Mouse (Mus musculus) lung, adult 18-20 months (tissue): ENCODE measurements around the gene Boll.
"Not testable (repeated sequence)": the region's sequence is repeated elsewhere in the genome, so short reads cannot be mapped to it uniquely, and the experiment has no call there.

Experiments used
- DNase-seq, 2 experiments: peaks; one replicate each; pipeline ENCODE4 v3.0.0; 2022; ENCODE audit warnings: mixed read lengths in 2 of 2

The Boll gene

DNA sequence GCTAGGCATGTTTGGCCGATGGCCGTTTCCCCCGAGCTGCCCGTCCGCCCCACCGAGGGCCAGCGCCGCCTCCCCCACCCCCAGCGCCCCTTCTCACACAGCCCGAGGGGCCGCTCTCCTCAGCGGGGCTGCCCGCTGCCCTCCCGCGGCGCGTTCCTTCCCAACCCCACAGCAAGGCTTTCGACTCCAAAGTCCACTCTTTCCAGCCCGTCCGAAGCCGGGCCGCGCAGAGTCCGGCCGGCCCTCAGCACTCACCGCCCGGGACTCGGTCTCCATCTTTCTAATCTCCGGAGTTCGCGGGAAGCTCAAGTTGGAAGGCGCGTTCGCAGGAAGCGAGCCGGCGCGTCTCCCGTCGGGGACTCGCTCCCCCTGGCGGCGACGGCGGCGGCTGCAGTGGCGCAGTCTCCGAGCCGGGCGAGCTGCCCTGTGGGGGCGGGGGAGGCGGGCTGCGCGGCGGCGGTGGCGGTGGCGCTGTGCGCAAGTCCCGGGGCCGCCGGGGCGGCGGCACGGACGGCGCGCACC, at the start of gene Boll:
TSS of gene Boll (minus strand) at position 426 of the 522 bp plus-strand sequence.
- DNase-seq = peak; percentile 56 to 64

DNA sequence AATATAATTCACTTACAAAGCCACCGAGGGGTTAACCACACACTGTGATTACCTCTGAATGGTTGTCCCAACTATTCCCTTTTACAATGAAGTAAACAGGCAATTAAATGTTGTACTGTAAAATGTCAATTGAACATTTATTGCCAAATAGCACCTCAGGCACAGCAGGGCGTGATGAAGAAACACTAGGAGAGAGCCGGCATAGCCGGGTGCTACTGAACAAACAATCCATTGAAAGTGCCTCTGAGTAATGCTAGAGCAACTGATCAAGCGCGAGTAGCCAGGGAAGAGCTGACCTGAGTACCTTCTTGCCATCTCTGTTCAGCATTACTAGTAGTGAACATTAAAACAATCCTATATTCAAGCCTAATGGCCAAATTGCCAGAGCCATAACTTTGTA, 49.3 kb upstream of the Boll start:
- no peak for DNase-seq

DNA sequence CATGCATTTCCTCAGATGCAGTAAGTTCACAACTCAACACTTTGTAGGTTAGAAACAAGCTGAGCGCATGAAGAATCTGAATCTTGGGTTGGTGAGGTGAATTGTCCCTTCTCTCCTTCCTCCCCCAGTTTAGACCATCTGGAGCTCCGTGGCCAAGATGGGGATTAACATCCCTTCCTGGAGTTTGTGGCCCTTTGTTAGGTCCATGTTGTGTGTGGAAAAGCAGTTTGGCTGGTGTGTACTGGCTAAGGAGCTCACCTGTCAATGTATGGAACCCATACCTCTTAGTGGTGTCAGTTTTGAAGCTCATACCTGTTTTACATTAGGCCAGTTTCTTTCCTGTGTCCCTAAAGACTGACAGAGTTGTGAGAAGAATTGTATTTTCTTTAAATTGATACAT, 47.8 kb upstream of the Boll start:
- DNase-seq = no peak

DNA sequence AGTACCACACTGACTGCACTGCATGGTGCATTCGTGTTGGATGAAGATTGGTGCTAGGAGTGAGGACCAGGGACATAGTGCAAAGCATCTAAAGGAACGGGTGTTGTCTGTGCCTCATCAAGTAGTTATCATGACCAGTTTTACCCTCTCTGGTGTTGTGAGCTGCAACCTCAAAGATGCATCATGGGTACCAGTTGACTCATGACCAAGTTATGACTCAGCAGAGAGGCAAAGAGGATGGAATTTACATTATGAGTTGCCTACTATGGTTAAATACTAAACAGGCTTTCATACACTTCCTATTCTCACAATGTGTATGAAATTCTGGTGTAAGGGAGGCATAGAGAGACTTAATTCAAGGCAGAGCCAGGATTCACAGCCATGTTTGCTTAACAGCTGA, 47.4 kb upstream of the Boll start:
- DNase-seq = no peak

DNA sequence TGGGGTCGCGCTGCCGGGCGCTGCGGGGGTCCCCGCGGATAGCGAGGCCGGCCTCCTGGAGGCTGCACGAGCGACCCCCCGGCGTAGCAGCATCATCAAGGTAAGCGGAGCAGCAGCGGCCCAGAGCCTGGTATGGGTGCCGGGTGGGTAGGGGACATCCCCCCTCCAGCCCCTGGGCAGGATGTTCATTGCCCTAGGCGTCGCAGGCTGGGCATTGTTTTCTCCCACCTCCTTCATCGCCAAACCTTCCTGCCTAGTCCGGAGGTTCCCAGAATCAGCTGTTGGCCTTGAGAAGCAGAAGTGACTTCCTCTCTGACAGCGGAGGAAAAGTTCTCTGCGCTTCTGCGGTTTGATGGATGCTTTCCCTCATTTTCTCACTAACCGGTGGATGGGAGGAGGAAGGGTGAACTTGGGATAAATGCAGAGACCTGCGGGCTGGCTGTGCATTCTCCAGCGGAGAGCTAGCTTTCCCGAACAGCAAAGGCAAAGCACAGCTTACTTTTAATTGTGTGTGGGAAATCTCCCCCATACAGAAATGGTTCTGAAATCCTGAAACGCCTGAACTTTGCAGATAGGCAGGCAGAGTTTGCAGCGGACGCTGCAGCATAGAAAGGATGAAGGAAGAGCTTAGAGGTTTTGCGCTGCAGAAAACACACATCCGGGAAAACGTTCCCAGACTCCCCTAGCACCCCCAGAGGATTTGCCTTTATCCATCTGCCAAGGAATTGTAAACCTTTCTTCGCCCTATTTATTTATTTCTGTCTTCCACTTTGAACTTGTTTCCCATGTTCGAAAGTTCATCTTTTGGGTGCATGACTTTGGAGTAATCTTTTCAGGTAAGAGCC, 43.5 kb upstream of the Boll start:
- DNase-seq = peak in 1 of 2 experiments; percentile 7

DNA sequence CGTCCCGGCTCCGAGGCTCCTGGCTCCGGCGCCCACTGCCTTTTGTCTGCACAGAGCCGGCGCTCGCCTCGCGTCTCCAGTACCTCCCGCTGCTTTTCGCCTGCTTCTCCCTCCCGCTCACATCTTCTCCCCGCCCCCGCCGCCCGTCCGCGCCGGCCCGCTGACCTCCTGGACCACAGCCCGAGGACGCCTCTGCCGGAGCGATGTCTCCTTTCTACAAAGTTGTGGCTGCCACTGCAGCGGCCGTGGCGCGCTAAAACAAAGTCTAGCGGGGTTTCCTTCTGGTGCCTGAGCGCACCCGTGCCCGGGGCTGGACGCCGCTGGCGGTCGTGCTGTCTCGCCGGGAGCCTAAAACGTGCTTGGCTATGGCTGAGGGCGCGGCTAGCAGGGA, 42.7 kb upstream of the Boll start:
- DNase-seq = peak; percentile 58 to 70

DNA sequence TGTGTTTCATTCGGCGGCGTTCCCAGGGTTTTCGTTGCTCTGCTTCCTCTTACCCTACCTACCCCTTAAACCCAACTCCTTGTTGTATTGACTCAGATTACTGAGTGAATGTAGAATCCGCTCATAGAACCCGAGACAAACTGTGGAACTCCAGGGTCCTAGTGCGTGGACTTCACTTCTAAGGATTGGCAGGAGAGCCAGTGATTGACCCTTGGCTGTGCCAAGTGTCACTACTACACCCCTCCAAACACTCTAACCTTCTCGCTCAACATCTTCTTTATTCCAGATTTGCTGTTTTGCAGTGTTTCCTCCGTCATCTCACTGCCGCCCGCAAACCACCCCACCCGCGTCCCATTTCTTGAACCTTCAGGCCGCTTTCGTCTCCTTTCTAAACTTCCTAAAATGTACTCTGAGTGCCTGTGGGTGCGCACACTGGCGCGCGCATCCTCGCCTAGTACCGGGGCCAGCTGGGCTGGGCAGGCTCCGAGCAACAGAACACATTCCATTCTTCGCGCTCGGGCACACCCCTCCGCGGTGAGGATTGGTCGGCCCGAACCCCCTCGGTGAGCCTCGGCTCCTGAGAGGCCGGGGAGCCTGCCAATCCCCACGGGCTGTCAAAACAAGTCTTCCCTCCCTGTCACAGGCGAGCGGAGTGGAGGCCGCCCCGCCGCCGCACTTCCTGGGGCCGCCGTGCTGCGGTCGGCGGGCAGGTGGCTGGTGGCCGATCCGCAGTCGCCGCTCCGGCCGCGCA, 42.2 kb upstream of the Boll start, which contains the start of gene Plcl1:
TSS of gene Plcl1 (plus strand) at position 650 of the 751 bp plus-strand sequence.
- peak; percentile 96 to 97 for DNase-seq

DNA sequence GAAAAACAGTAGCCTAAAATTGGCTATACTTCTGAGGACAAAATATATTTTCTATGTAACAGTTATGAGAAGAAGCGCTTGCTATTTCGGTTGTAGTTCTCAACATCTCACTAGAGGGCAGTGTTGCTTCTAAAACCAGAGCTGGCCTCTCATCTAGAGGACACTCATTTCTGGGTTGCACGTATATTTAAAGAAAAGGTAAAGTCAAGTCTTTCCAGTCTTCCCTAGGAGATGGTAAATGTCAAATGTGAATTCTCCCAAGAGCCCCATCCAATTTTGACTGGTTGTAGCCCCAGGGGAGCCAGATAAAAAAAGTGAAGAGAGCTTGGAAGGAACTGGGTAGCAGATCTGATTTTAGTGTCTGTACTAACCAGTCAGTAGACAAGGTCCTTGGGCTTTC, 41.2 kb upstream of the Boll start:
- DNase-seq = peak; percentile 14 to 57

DNA sequence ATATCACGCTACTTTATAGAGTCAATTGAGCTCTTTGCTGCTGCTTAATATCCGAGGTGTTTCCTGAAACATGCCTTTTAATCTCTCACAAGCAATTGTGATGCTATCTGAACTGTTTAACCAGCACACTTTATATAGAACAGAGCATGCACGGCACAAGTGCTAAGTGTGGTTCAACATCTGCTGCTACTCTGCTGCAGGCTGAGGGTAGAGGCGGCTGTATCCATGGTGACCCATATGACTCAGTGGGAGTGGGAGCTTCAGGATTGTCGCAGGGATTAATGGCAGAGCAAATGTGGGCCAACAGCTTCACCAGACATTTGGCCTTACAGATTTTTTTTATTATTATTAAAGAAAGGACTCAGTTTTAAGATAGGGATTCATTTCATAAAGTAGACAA, 36.6 kb upstream of the Boll start:
- no peak for DNase-seq

DNA sequence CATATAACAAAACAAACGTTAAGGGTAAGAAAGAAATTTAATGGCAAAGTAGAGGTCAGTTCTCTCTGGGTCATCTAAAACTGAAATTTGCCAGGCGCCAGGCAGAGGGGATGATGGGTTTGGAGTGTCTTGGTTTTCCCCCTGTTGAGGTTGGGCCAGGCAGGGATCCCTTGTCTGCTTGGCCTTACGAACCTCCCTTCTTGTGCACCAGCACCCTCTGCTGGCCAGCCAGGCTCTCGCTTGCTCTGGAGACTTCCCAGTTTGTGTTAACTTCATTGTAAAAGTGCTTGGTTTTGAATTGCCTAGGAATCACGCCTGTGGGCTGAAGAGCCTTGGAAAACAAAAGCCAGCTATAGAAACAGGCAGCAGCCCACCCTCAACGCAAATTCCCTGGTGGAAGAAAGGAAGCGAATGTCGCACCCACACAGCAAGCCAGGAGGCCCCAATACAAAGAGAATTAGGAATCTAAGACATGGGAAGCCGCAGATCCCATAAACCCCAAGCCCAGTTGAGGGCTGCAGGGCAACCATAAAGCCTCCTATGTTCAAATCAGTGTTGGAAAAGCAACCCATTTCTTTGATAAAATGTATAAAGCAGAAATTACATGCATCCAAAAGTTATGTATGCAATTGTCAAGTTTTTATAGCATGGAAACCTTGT, 20.0 kb upstream of the Boll start:
- DNase-seq = peak; percentile 67 to 75

DNA sequence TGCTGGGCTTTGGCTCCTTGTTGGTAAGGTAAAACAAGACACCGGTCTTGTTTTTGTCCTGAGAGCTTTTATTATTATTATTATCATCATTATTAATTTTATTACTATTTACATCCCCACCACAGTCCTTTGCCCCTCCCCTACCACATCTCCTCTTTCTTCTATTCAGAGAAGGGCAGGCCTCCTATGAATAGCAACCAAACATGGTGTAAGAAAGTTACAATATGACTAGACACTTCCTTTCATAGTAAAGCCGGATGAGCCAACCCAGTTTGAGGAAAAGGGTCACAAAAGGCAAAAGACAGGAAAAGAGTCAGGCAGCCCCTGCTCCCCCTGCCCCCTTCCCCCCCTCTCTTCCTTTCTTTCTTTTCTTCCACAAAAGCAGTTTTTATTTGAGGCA, 17.3 kb upstream of the Boll start:
- DNase-seq = no peak

DNA sequence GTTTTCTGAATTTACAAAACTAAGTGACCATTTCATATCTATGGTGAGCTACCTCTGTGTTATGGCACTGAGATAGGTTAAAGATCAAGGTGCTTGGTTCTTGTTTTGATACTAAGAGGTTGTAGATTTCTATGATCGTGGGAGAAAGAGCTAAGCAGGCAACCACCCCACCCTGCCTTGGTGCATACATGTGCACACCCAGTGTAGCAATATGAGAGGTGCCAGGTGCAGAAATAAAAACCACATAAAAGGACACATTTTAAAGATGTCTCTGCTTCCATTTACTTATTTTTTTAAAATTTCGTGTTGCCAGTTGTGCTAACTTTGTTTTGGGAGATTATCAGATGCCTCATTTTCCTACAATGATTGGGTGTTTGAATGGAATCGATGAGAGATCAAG, 9.4 kb upstream of the Boll start:
- DNase-seq = no peak

DNA sequence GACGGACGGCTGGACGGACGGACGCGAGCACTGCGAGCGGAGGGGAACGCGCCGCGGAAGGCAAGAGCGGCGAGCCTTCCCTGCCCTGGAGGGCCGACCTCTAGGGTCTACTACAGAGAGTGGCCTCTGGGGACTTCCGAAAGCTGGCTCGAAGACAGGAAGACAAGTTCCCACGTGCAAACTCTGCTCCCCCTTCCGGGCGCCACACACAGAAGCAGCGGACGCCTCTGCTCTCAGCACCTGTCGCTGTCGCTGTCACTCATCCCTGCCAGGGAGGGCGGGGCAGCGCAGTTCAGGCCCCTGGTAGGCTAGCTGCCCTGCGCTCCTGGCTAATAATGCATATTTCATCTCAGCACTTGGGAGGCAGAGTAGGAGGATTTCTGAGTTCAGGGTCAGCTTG, 317 bp upstream of the Boll start:
- peak; percentile 52 to 56 for DNase-seq

DNA sequence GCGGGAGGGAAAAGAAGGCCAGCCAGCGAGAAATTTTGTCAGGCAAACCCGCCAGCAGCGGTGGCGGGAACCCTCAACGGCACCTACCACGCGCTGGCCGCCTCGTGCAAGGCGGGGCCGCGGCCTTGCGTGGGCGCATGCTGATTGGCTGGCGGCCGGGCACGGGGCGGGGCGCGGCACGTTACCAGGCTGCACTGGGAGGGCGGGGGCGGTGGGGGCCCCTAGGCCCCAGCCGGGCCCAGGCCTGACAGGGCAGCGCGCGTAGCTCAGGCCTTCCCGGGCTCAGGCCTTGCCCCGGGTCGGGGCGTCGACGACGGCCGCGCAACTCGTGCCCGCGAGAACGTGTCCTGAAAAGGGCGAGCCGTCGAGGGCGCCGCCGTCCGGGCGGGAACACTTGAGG, 635 bp downstream of the Boll start:
- DNase-seq = no peak

DNA sequence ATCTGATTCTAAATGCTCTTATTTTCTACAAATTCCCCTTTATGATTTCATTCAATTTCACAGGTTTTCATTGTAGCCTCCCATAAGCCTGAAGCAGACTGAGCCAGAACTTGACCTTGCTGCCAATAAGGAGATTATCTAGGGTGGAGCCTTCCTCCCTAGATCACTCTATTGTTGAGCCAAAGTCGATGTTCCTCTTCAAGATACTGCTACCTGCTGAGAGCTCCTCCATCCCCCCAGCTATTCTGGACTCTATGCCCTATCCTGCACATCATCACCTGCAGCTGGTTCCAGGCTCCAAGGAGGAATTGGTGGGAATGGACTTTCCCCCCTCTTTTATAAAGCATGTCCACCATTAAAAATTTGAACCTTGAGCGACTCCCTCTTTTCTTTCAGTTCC, 11.4 kb downstream of the Boll start:
- DNase-seq = not testable (repeated sequence)

DNA sequence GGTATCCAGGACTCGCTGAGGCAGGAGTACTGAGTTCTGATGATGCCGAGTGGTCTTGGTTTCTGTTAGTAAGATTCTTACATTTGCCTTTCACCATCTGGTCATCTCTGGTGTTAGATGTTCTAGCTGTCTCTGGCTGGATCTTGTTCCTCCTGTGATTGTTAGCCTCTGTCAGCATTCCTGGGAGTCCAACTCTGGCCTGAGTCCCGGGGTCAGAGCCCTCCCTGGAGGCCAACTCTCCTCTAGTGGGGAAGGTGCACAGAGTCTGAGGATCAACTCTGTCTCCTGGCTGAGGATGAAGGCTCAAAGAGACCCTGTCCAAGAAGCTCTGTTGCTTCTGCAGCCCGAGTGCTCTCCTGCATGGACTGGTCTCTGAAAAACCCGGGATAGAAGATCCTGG, 37.8 kb downstream of the Boll start:
- DNase-seq = not testable (repeated sequence)

DNA sequence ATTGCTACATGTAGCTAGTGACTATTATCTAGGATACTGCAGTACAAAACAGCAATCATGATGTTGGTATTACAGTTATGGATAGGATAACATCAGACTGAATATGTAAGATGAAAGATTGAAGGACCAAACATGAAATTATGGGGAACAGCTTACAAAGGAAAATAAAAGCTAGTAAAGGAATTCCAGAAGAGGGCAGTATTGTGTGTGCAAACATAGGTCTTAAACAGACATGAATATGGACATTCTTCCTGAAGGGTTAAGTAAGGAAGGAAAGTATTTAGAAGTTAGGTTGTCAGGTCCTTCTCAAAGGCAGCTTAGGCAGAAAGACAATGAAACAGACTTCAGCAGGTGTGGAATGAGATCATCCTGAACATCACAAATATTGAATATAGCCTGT, 62.2 kb downstream of the Boll start:
- DNase-seq = no peak

DNA sequence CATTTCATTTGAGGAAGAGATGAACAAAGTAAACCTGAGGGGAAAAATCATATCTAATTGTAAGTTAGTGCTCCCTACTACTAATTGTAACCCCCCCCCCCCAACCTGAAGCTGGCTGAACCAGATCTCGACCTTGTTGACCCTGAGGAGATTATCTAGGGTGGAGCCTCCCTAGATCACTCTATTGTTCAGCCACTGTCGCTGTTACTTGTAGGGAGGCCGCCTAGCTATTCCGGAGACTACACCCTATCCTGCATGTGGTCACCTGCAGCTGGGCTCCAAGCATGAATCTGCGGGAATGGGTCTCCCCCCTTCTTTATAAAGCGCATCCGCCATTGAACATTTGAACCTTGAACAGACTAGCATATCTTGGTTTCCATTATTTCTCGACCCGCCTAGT, 84.2 kb downstream of the Boll start:
- DNase-seq = no peak

DNA sequence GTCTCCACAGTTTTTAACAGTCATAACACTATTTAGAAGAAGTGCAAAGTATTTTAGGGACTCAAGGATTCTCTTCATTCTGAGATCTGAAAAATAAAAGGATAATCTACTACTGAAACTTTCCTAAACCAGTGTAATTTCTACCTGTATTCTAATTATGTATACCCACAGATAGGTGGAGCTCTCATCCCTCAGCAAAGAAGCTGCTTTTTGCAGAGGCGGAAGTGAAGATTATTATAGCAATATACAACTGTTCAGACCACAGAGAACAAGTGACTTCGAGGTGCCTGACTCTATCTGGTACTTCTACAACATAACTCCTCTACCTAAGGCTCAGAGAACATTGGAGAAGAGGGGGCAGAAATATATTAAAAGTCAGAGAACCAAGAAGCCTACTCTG, 97.8 kb downstream of the Boll start:
- DNase-seq = no peak

DNA sequence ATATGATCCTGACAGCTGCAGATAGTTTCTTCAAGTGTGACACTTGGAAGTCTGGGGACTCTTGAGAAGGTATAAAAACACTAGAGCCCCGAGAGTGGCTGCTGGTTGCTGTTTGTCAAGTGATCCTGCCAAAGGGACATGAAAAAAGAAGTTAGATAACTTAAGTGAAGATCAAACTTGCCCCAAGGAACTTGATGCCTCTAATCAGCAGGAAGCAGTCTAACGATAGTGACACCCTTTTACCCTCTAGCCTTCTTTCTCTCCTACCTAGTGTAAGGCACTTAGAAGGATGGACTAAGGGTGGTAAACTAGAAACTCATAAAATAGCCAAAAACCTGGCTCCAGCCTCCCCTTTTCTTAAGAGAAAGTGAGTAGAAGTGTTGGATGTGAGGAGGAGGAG, 98.9 kb downstream of the Boll start:
- DNase-seq = no peak

DNA sequence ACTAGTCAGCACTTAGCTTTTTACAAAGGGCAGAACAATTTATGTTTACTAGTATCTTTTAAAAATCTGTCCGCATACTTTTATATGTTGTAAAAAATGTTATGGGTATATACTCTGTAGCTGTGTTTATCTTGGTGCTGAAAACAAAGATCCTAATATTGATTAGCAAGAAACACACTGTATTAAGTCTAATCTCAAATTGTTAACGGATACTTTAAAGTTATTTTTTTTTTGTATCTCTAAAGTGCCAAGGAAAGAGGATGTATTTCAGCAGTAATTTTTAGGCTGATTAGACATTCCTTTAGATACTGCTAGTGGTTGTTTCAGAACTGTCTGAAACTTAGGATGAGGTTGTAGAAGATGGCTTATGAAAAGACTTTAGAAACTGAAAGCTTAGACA, 116.9 kb downstream of the Boll start:
- no peak for DNase-seq

DNA sequence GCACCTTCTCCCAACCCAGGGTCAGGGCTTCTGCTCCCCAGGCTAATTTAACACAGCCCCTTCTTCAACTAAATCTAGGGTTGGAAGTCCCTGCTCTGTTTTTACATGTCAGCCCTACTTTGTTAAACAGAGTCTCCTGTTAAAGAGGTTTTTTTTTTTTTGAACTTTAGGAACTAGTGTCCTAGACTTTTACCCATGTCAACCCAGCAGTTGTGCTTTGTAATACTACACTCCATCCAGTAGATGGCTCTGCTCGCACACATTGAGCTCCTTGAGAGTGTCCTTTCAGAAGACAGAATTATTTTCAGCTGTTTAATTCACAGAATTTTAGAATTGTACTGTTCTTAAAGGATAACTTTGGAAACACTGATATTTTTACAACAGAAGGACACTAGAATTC, 124.0 kb downstream of the Boll start:
- peak in 1 of 2 experiments; percentile 39 for DNase-seq

DNA sequence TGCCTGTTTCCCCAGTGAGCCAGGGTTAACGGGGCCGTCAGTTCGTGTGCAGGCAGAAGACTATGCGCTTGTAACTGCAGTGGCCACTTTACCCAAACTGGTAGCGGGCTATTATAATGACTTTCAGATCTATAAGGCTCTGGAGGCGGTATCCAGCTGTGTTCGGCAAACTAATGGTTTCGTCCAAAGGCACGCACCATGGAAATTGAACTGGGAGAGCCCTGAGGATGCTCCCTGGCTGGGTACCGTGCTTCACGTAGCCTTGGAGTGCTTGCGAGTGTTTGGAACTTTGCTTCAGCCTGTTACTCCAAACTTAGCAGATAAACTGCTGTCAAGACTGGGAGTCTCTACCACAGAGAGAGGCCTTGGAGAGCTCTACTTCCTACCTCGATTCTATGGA, 124.8 kb downstream of the Boll start:
- DNase-seq = no peak
